Mouse (Mus musculus) kidney, embryonic 16.5 days (tissue): ENCODE results near the gene Tmem119. TPM values are rescaled to one million over a fixed set of nuclear protein-coding genes. Genes with fewer than 3 reads are reported as not detected.
"Not testable (repeated sequence)": the region's sequence is repeated elsewhere in the genome, so short reads cannot be mapped to it uniquely, and the experiment has no call there.

Experiments used
- ATAC-seq: fragments of 200-750 bp; cut with Nextera tagmentation; 2 replicates; pipeline ENCODE4 v1.8.0; 2017; ENCODE audit warnings: moderate TSS enrichment; ENCODE audit not compliant: low FRiP score, low TSS enrichment
- H3K27ac ChIP-seq: fragments of 300-500 bp; sonication (generic); 2 replicates; pipeline ENCODE4 v1.5.1; 2014; ENCODE audit warnings: low read length
- H3K27me3 ChIP-seq: fragments of 300-500 bp; sonication (generic); 2 replicates; pipeline ENCODE4 v1.6.1; 2014; ENCODE audit warnings: low read length, control low read depth, mixed read lengths; ENCODE audit not compliant: insufficient read depth
- H3K36me3 ChIP-seq: fragments of 300-500 bp; sonication (generic); 2 replicates; pipeline ENCODE4 v1.6.1; 2014; ENCODE audit warnings: low read length, control low read depth, mixed read lengths; ENCODE audit not compliant: insufficient read depth
- H3K4me1 ChIP-seq: fragments of 300-500 bp; sonication (generic); 2 replicates; pipeline ENCODE4 v1.6.1; 2014; ENCODE audit warnings: low read length, control low read depth, mixed read lengths; ENCODE audit not compliant: insufficient read depth
- H3K4me2 ChIP-seq: fragments of 300-500 bp; sonication (generic); replicated peaks from 2 replicates; pipeline ENCODE4 v1.6.1; 2014; ENCODE audit warnings: low read depth, low read length
- H3K4me3 ChIP-seq: fragments of 300-500 bp; sonication (generic); 2 replicates; pipeline ENCODE4 v1.5.1; 2014; ENCODE audit warnings: mild to moderate bottlenecking, low read length
- H3K9ac ChIP-seq: fragments of 300-500 bp; sonication (generic); replicated peaks from 2 replicates; pipeline ENCODE4 v1.6.1; 2014; ENCODE audit warnings: low read length
- H3K9me3 ChIP-seq: fragments of 300-500 bp; sonication (generic); 2 replicates; pipeline ENCODE4 v1.6.1; 2016; ENCODE audit warnings: low read length, control low read depth
- WGBS: fragments of 180-500 bp; shearing (Covaris S2); extraction: QIAGEN DNeasy Blood & Tissue Kit; methylation state at CpG from one replicate; pipeline ENCODE4 v1.1.7; 2014; 5-methylcytosine and 5-hydroxymethylcytosine counted together
- polyA plus RNA-seq: library from polyadenylated mRNA; unstranded; fragments of >200 nt; fragmentation: Nextera tagmentation; extraction: Ambion mirVana; gene quantifications from 2 replicates; pipeline ENCODE4 v1.2.1, GENCODE M21; 2015

The Tmem119 gene
- polyA plus RNA-seq, 1 experiment from 2014 or later, result 51.7 TPM

GRCm38 (mm10) chr5:113783581-113784001, 16.7 kb downstream of the Tmem119 start:
- peak; percentile 66 for ATAC-seq
- WGBS, result 8% methylated on average over 12 of the region's 12 CpGs
- H3K4me2 ChIP-seq, result peak overlapping the region; percentile 11
- peaks cover 2% of the 10 kb centered on the region; the same call in 1 of the 2 replicates for H3K27me3 ChIP-seq
- H3K9me3 ChIP-seq, result no peaks in the 10 kb centered on the region
- H3K4me3 ChIP-seq, result peak overlapping the region; percentile 11; the same call in 1 of the 2 replicates
- peak overlapping the region; percentile 42; the same call in 1 of the 2 replicates for H3K9ac ChIP-seq
- H3K27ac ChIP-seq, result peak overlapping the region; percentile 86
- H3K4me1 ChIP-seq, result peaks cover 12% of the 10 kb centered on the region; the same call in 1 of the 2 replicates
- H3K36me3 ChIP-seq, result peaks cover under 1% of the 10 kb centered on the region; the same call in 1 of the 2 replicates

GRCm38 (mm10) chr5:113782624-113783023, 17.7 kb downstream of the Tmem119 start:
- no peak for ATAC-seq
- WGBS, result 78% methylated on average over 7 of the region's 7 CpGs

GRCm38 (mm10) chr5:113781875-113782274, 18.4 kb downstream of the Tmem119 start:
- no peak overlapping the region for H3K4me2 ChIP-seq
- no peak overlapping the region for H3K4me3 ChIP-seq
- H3K9me3 ChIP-seq, result no peaks in the 10 kb centered on the region
- peaks cover 10% of the 10 kb centered on the region; the same call in 1 of the 2 replicates for H3K4me1 ChIP-seq
- H3K9ac ChIP-seq, result no peak overlapping the region
- H3K27ac ChIP-seq, result no peak overlapping the region
- H3K36me3 ChIP-seq, result peaks cover 7% of the 10 kb centered on the region
- peaks cover 2% of the 10 kb centered on the region; the same call in 1 of the 2 replicates for H3K27me3 ChIP-seq
- no peak for ATAC-seq
- WGBS, result 80% methylated on average over 7 of the region's 7 CpGs

More at GRCm38 (mm10) chr5:113782624-113783023, 17.7 kb downstream of the Tmem119 start:
- Histone ChIP-seq H3K27me3 (peaks cover 2% of the 10 kb centered on the region; the same call in 1 of the 2 replicates), H3K4me3 (no peak overlapping the region), H3K9me3 (no peaks in the 10 kb centered on the region), H3K27ac (peak overlapping the region; percentile 86; the same call in 1 of the 2 replicates), H3K9ac (no peak overlapping the region), H3K4me1 (peaks cover 10% of the 10 kb centered on the region; the same call in 1 of the 2 replicates), H3K4me2 (no peak overlapping the region), H3K36me3 (peaks cover 3% of the 10 kb centered on the region; the same call in 1 of the 2 replicates)

GRCm38 (mm10) chr5:113781254-113781653, 19.1 kb downstream of the Tmem119 start:
- no peak for ATAC-seq
- Histone ChIP-seq H3K9me3 (no peaks in the 10 kb centered on the region), H3K9ac (no peak overlapping the region), H3K4me2 (no peak overlapping the region), H3K36me3 (peaks cover 13% of the 10 kb centered on the region), H3K27ac (no peak overlapping the region), H3K4me1 (peaks cover 10% of the 10 kb centered on the region; the same call in 1 of the 2 replicates), H3K27me3 (peaks cover 2% of the 10 kb centered on the region; the same call in 1 of the 2 replicates), H3K4me3 (no peak overlapping the region)
- 73% methylated on average over 7 of the region's 7 CpGs for WGBS

GRCm38 (mm10) chr5:113780763-113781162, 19.6 kb downstream of the Tmem119 start:
- Histone ChIP-seq H3K4me1 (peaks cover 10% of the 10 kb centered on the region; the same call in 1 of the 2 replicates), H3K27me3 (peaks cover 2% of the 10 kb centered on the region; the same call in 1 of the 2 replicates), H3K9ac (no peak overlapping the region), H3K36me3 (peaks cover 17% of the 10 kb centered on the region), H3K4me2 (no peak overlapping the region), H3K27ac (no peak overlapping the region), H3K4me3 (no peak overlapping the region), H3K9me3 (no peaks in the 10 kb centered on the region)
- no peak for ATAC-seq
- WGBS, result 68% methylated on average over 5 of the region's 5 CpGs

- H3K9ac ChIP-seq, result no peak overlapping the region
- no peak for ATAC-seq
- no peak overlapping the region for H3K27ac ChIP-seq
- peaks cover 23% of the 10 kb centered on the region for H3K36me3 ChIP-seq
- no peak overlapping the region for H3K4me2 ChIP-seq
- H3K27me3 ChIP-seq, result peaks cover 2% of the 10 kb centered on the region; the same call in 1 of the 2 replicates
- H3K9me3 ChIP-seq, result no peaks in the 10 kb centered on the region
- WGBS, result 95% methylated on average over 3 of the region's 3 CpGs
- no peak overlapping the region for H3K4me3 ChIP-seq
- peaks cover 10% of the 10 kb centered on the region; the same call in 1 of the 2 replicates for H3K4me1 ChIP-seq
These were observed 20.1 kb downstream of the Tmem119 start for GRCm38 (mm10) chr5:113780082-113780752.

- Histone ChIP-seq H3K9ac (no peak overlapping the region), H3K4me2 (no peak overlapping the region), H3K27me3 (peaks cover 2% of the 10 kb centered on the region; the same call in 1 of the 2 replicates), H3K4me3 (no peak overlapping the region), H3K4me1 (peaks cover 10% of the 10 kb centered on the region; the same call in 1 of the 2 replicates), H3K9me3 (no peaks in the 10 kb centered on the region), H3K36me3 (peaks cover 27% of the 10 kb centered on the region), H3K27ac (no peak overlapping the region)
- WGBS, result 77% methylated on average over 5 of the region's 5 CpGs
- ATAC-seq, result no peak
These were observed 20.7 kb downstream of the Tmem119 start for GRCm38 (mm10) chr5:113779569-113779968.

GRCm38 (mm10) chr5:113777728-113778127, 22.6 kb downstream of the Tmem119 start:
- 86% methylated on average over 7 of the region's 8 CpGs for WGBS
- Histone ChIP-seq H3K36me3 (peaks cover 27% of the 10 kb centered on the region), H3K4me1 (peaks cover 13% of the 10 kb centered on the region; the same call in 1 of the 2 replicates)
- H3K9me3 ChIP-seq, H3K9ac ChIP-seq, ATAC-seq, H3K27ac ChIP-seq, H3K27me3 ChIP-seq, H3K4me3 ChIP-seq, H3K4me2 ChIP-seq: not testable (repeated sequence)

- H3K4me3 ChIP-seq, result no peak overlapping the region
- no peak overlapping the region for H3K4me2 ChIP-seq
- ATAC-seq, result no peak
- H3K27ac ChIP-seq, result no peak overlapping the region
- WGBS, result 89% methylated on average over 8 of the region's 8 CpGs
- H3K4me1 ChIP-seq, result peaks cover 10% of the 10 kb centered on the region; the same call in 1 of the 2 replicates
- H3K27me3 ChIP-seq, result no peaks in the 10 kb centered on the region
- no peaks in the 10 kb centered on the region for H3K9me3 ChIP-seq
- H3K9ac ChIP-seq, result no peak overlapping the region
- peaks cover 27% of the 10 kb centered on the region for H3K36me3 ChIP-seq
These were observed 23.5 kb downstream of the Tmem119 start for GRCm38 (mm10) chr5:113776896-113777226.
